Mouse (Mus musculus) cerebellum, adult (tissue): ENCODE results near the gene Pklr.

Source experiments
- ATAC-seq: cut with Nextera tagmentation; 2 replicates; pipeline ENCODE4 v1.9.2; 2017; ENCODE audit warnings: mild to moderate bottlenecking, moderate library complexity, mixed read lengths; ENCODE audit not compliant: insufficient number of reproducible peaks, low FRiP score, low TSS enrichment

The Pklr gene

GRCm38 (mm10) chr3:89187690-89188477, 51.9 kb downstream of the Pklr start:
- ATAC-seq = no peak

- ATAC-seq = no peak
Measured at GRCm38 (mm10) chr3:89188478-89188875, 52.5 kb downstream of the Pklr start.

- ATAC-seq = no peak
Measured at GRCm38 (mm10) chr3:89190436-89190835, 54.5 kb downstream of the Pklr start.

GRCm38 (mm10) chr3:89193351-89193750, 57.4 kb downstream of the Pklr start:
- ATAC-seq = no peak

GRCm38 (mm10) chr3:89193853-89194252, 57.9 kb downstream of the Pklr start:
- ATAC-seq = no peak
